Mouse (Mus musculus) hindbrain, embryonic 13.5 days (tissue): ENCODE results near the gene Rpap3. TPM values are rescaled to one million over a fixed set of nuclear protein-coding genes. Genes with fewer than 3 reads are reported as not detected.

ENCODE experiments used
- ATAC-seq: fragments of 200-750 bp; cut with Nextera tagmentation; 2 replicates; pipeline ENCODE4 v1.8.0; 2017; ENCODE audit warnings: moderate TSS enrichment; ENCODE audit not compliant: low FRiP score
- H3K27ac ChIP-seq: fragments of 300-500 bp; sonication (generic); 2 replicates; pipeline ENCODE4 v1.5.1; 2015; ENCODE audit warnings: inconsistent platforms, mild to moderate bottlenecking, moderate library complexity
- H3K27me3 ChIP-seq: fragments of 300-500 bp; sonication (generic); 2 replicates; pipeline ENCODE4 v1.6.1; 2015; ENCODE audit warnings: mild to moderate bottlenecking, inconsistent platforms
- H3K36me3 ChIP-seq: fragments of 300-500 bp; sonication (generic); 2 replicates; pipeline ENCODE4 v1.6.1; 2015; ENCODE audit warnings: mild to moderate bottlenecking, inconsistent platforms
- H3K4me1 ChIP-seq: fragments of 300-500 bp; sonication (generic); replicated peaks from 2 replicates; pipeline ENCODE4 v1.6.1; 2015; ENCODE audit warnings: inconsistent platforms
- H3K4me2 ChIP-seq: fragments of 300-500 bp; sonication (generic); 2 replicates; pipeline ENCODE4 v1.6.1; 2015; ENCODE audit warnings: inconsistent platforms, mild to moderate bottlenecking, moderate library complexity
- H3K4me3 ChIP-seq: fragments of 300-500 bp; sonication (generic); 2 replicates; pipeline ENCODE4 v1.5.1; 2015; ENCODE audit warnings: mild to moderate bottlenecking, inconsistent platforms
- H3K9ac ChIP-seq: fragments of 300-500 bp; sonication (generic); 2 replicates; pipeline ENCODE4 v1.6.1; 2015; ENCODE audit warnings: mild to moderate bottlenecking, inconsistent platforms
- H3K9me3 ChIP-seq: fragments of 300-500 bp; sonication (generic); 2 replicates; pipeline ENCODE4 v1.6.1; 2016; ENCODE audit warnings: inconsistent platforms
- WGBS: fragments of 180-500 bp; shearing (Covaris S2); methylation state at CpG from one replicate; pipeline ENCODE4 v1.1.7; 2015; 5-methylcytosine and 5-hydroxymethylcytosine counted together
- polyA plus RNA-seq: library from polyadenylated mRNA; unstranded; fragments of >200 nt; fragmentation: Nextera tagmentation; extraction: Ambion mirVana; gene quantifications from 2 replicates; pipeline ENCODE4 v1.2.1, GENCODE M21; 2015

Gene Rpap3
- polyA plus RNA-seq, 1 experiment from 2014 or later: 35.6 TPM

DNA sequence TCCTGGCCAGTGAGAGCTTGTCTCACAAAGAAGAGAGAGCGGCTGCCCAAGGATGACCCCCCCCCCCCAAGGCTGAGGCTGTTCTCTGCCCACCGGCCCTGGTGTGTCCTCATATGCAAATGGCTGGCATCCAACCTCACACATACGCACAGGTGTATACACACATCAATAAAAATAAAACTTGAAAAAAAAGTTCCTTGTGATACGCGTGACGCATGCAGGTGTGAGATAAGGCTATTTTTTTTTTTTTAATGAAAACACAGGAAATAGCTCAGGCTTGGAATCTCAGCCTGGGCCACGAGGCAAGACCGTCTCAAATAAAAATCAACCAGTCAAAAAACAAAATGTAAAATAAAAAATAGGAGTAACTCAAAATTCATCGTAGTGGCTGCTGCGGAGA, 40.7 kb upstream of the Rpap3 start:
- no peak overlapping the region for H3K27ac ChIP-seq
- no peaks in the 10 kb centered on the region for H3K36me3 ChIP-seq
- no peaks in the 10 kb centered on the region for H3K9me3 ChIP-seq
- peaks cover 43% of the 10 kb centered on the region for H3K4me1 ChIP-seq
- 0 out of 2 replicates have a peak, but pooled peaks cover 4% of the 10 kb centered on the region for H3K27me3 ChIP-seq
- H3K9ac ChIP-seq: no peak overlapping the region
- no peak overlapping the region for H3K4me3 ChIP-seq
- H3K4me2 ChIP-seq: no peak overlapping the region
- WGBS: 93% methylated on average over 10 of the region's 10 CpGs
- ATAC-seq: no peak

DNA sequence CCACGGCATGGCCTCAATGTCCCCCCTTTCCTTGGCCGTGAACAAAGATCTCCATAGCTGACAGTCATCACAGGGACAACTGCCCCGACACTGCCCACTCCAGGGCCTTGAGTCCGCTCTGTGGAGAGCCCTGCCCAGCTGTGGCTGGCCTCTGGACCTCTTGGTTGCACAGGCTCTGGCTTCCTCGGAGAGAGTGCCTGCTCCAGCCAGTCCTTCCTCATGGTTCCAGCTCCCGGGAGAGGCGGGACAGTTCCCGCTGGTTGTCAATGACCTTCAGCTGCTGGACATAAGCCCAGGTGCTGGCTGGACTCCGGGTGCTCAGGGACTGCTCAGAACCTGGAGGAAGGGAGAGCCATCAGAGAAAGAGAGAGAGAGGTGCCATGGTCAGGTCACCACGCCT, 39.7 kb upstream of the Rpap3 start:
- ATAC-seq: no peak

DNA sequence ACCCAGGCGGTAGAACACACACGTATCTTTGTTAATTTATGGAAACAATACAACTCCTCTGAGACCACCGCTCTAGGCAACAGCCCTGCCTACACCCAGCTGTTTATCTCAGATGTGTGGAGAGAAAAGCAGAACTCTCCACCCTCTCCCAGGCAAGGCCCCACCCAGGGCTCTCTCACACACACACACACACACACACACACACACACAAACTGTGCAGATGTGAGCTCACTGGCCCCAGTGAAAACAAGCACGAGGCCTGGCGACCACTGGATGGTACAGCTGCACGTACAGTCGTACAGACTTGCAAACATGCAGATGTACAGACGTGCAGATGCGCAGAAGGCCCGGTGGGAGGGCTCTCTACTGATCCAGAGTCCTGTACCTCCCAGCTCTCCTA, 39.3 kb upstream of the Rpap3 start:
- no peak overlapping the region for H3K4me2 ChIP-seq
- H3K36me3 ChIP-seq: no peaks in the 10 kb centered on the region
- H3K9ac ChIP-seq: no peak overlapping the region
- no peak overlapping the region for H3K4me3 ChIP-seq
- peak; percentile 68; the same call in 1 of the 2 replicates for ATAC-seq
- peaks cover 32% of the 10 kb centered on the region for H3K4me1 ChIP-seq
- no peaks in the 10 kb centered on the region for H3K9me3 ChIP-seq
- WGBS: 55% methylated on average over 10 of the region's 10 CpGs
- H3K27me3 ChIP-seq: 0 out of 2 replicates have a peak, but pooled peaks cover 4% of the 10 kb centered on the region
- peak overlapping the region; percentile 31 for H3K27ac ChIP-seq

More for the DNA sequence above, 39.7 kb upstream of the Rpap3 start:
- no peak overlapping the region for H3K4me3 ChIP-seq
- H3K9ac ChIP-seq: no peak overlapping the region
- 80% methylated on average over 10 of the region's 10 CpGs for WGBS
- peak overlapping the region; percentile 31 for H3K27ac ChIP-seq
- H3K36me3 ChIP-seq: no peaks in the 10 kb centered on the region
- no peak overlapping the region for H3K4me2 ChIP-seq
- 0 out of 2 replicates have a peak, but pooled peaks cover 4% of the 10 kb centered on the region for H3K27me3 ChIP-seq
- H3K4me1 ChIP-seq: peaks cover 36% of the 10 kb centered on the region
- H3K9me3 ChIP-seq: no peaks in the 10 kb centered on the region

DNA sequence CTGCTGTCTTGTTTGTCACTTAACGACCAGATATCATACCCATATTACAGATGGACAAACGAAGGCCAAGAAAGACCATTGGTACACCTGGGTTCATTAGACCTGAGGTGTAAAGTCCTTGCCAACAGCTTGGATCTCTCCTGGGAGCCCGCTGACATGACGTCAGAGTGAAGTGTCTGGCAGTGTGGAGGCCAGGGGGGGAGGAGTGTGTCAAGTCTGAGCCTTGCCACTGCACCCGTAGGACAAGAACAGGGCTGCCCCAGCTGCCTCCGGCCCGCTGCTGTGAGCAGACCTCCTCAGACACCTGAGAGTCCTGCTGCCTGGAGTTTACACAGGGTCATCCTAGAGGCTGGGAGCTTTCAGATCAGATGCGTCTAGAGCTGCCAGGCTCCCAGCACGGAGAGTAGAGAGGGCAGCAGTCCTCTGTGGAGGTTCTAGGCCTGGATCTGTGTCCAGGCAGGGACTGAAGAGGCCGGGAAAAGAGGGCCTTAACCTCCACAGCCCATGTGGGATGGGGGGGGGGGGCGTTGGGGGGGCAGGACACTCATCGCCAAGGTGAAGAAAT, 38.4 kb upstream of the Rpap3 start:
- Histone ChIP-seq H3K36me3 (no peaks in the 10 kb centered on the region), H3K27ac (0 out of 2 replicates have a peak overlapping the region, but pooled peaks have one; percentile 30), H3K4me1 (peaks cover 28% of the 10 kb centered on the region), H3K4me3 (no peak overlapping the region), H3K4me2 (no peak overlapping the region), H3K9ac (no peak overlapping the region), H3K27me3 (0 out of 2 replicates have a peak, but pooled peaks cover under 1% of the 10 kb centered on the region), H3K9me3 (no peaks in the 10 kb centered on the region)
- WGBS: 82% methylated on average over 12 of the region's 12 CpGs
- ATAC-seq: no peak

DNA sequence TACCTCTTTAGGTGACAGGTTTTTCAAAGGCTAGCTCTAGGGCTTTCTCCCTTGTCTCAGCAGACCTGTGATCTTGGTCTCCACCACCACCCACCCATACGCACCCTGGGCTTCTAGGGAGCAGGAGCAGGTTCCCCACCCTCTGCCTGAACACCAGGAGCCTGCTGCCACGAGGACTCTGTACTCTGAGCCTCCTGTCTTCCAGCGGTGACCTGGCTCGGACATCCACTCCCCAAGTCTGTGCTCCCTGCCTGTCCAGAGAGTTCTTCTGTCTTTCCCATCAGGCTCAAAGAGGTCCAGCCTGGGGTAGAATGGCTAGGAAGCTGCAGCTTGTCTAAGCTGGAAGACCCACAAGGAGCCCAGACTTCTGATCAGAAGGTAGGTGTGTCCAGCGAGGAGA, 37.6 kb upstream of the Rpap3 start:
- no peaks in the 10 kb centered on the region for H3K36me3 ChIP-seq
- H3K9me3 ChIP-seq: no peaks in the 10 kb centered on the region
- ATAC-seq: no peak
- H3K9ac ChIP-seq: no peak overlapping the region
- H3K4me2 ChIP-seq: no peak overlapping the region
- H3K4me3 ChIP-seq: no peak overlapping the region
- H3K4me1 ChIP-seq: peaks cover 24% of the 10 kb centered on the region
- no peaks in the 10 kb centered on the region for H3K27me3 ChIP-seq
- no peak overlapping the region for H3K27ac ChIP-seq
- 89% methylated on average over 5 of the region's 5 CpGs for WGBS

DNA sequence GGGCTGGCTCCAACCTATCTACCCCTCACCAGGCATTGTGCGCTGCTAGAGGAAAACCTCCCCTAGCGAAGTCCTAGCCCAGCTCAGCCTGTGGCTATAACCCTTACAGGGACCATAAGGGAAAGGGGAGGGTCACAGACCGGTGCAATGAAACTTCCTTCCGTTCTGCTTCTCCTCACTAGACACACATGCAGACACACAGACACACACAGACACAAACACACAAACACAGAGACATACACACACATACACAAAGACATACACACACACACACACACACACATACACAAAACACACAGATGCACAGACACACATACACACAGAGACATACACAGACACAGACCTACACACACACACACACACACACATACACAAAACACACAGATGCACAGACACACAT, 37.0 kb upstream of the Rpap3 start:
- H3K4me1 ChIP-seq: peaks cover 21% of the 10 kb centered on the region
- H3K9me3 ChIP-seq: no peaks in the 10 kb centered on the region
- no peaks in the 10 kb centered on the region for H3K36me3 ChIP-seq
- WGBS: 73% methylated on average over 4 of the region's 4 CpGs
- no peak overlapping the region for H3K4me3 ChIP-seq
- ATAC-seq: no peak
- no peaks in the 10 kb centered on the region for H3K27me3 ChIP-seq
- H3K4me2 ChIP-seq: no peak overlapping the region
- no peak overlapping the region for H3K9ac ChIP-seq
- 0 out of 2 replicates have a peak overlapping the region, but pooled peaks have one; percentile 4 for H3K27ac ChIP-seq

DNA sequence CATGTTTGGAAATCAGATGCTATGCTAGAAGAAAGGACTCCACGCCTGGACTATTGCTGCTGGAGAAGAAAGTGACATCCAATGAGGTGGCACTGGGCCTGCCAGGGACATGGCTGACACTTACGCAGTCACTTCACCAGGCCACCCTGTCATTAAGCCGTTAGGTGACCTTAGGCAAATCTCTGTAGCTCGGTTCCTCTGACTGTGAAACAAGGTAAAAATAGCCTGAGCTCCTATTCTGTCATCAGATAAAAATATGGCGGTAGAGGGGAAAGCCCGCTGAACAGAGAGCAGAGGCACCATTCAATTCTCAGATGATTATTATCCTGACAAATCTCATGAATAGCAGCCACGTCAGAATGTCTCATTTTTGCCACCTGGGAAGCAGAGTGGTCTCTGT, 36.4 kb upstream of the Rpap3 start:
- Histone ChIP-seq H3K36me3 (no peaks in the 10 kb centered on the region), H3K27ac (0 out of 2 replicates have a peak overlapping the region, but pooled peaks have one; percentile 4), H3K4me3 (no peak overlapping the region), H3K4me2 (no peak overlapping the region), H3K9me3 (no peaks in the 10 kb centered on the region), H3K9ac (no peak overlapping the region), H3K27me3 (no peaks in the 10 kb centered on the region), H3K4me1 (peaks cover 21% of the 10 kb centered on the region)
- WGBS: 68% methylated on average over 7 of the region's 7 CpGs
- ATAC-seq: no peak

DNA sequence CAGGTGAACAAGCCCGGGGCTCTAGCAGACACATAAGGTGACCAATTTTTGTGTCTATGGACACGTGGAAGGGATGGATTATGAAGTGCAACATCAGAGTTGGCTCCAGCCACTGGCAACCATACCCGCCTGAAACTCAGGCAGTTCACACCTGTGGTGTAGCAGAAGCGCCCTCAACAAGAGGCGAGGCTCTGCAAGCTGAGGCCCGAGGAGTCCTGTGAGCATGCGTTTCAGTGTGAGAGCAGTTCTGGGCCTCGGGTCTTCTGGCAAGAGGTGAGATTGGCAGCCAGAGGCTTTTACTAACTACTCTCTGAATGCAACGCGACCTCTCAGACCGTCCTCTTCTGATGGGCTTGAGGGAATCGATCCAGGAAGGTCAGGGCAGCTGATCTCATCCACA, 36.0 kb upstream of the Rpap3 start:
- Histone ChIP-seq H3K4me2 (no peak overlapping the region), H3K4me3 (no peak overlapping the region), H3K27ac (no peak overlapping the region), H3K4me1 (peaks cover 21% of the 10 kb centered on the region), H3K36me3 (no peaks in the 10 kb centered on the region), H3K27me3 (no peaks in the 10 kb centered on the region), H3K9me3 (no peaks in the 10 kb centered on the region), H3K9ac (no peak overlapping the region)
- ATAC-seq: no peak
- WGBS: 86% methylated on average over 12 of the region's 12 CpGs

DNA sequence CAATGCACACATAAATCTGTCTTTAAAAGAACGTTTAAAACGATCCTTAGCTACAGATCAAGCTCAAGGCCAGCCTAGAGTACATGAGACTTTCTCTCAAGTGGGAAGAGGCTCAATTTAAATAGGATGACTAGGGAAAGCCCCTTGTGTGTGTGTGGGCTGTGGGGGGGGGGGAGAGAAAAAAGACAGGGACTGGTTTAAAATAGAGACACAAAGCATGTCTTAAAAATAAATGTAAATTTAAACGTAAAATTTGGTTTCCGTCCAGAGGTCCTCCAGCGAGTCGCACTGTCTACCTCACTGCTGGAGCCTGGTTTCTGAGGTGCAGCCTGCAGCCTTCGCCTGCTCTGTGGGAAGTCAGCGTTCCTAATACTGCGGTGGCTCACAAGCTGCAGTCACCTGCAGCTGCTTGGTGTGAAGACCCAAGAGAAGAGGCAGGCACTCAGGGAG, 34.7 kb upstream of the Rpap3 start:
- Histone ChIP-seq H3K4me3 (no peak overlapping the region), H3K9me3 (no peaks in the 10 kb centered on the region), H3K9ac (no peak overlapping the region), H3K27me3 (no peaks in the 10 kb centered on the region), H3K4me1 (peaks cover 16% of the 10 kb centered on the region), H3K27ac (no peak overlapping the region), H3K4me2 (no peak overlapping the region), H3K36me3 (no peaks in the 10 kb centered on the region)
- WGBS: 89% methylated on average over 9 of the region's 9 CpGs
- ATAC-seq: no peak

DNA sequence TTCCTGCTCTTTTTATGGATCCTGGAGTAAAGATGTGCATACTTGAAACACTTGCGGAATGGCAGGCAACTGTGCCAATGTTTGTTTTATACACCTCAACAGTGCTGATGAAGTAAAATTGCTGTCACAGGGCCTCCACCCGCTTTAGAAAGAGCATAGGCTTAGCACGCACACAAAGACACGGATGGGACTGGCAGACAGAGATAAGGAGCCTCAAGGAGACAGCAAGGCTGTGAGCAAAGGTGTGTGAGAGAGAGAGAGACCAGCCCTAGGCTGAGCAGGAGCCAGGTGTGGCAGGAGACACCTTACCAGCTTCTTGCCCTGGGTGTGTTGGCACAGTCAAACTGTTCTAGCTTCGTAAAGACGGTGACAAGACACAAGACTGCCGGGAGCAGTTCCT, 33.3 kb upstream of the Rpap3 start:
- Histone ChIP-seq H3K4me1 (peaks cover 9% of the 10 kb centered on the region), H3K9ac (no peak overlapping the region), H3K9me3 (no peaks in the 10 kb centered on the region), H3K4me3 (no peak overlapping the region), H3K4me2 (no peak overlapping the region), H3K27ac (no peak overlapping the region), H3K36me3 (no peaks in the 10 kb centered on the region), H3K27me3 (no peaks in the 10 kb centered on the region)
- ATAC-seq: no peak
- 93% methylated on average over 7 of the region's 7 CpGs for WGBS

DNA sequence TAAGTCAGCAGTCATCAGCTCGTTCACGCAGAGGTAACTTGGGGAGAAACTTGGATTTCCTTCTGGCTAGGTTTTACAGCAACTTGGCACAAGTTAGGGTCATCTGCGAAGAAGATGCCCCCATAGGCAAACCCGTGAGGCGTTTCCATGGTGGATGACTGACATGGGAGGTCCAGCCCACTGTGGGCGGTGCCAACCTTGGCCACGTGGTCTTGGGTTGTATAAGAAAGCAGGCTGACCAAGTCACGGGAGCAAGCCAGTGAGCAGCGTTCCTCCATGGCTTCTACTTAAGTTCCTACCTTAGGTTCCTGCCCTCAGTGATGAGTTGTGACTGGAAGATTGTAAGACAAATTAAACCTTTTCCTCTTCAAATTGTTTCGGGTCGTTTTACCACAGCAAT, 26.4 kb upstream of the Rpap3 start:
- H3K9ac ChIP-seq: no peak overlapping the region
- ATAC-seq: no peak
- no peaks in the 10 kb centered on the region for H3K27me3 ChIP-seq
- H3K36me3 ChIP-seq: no peaks in the 10 kb centered on the region
- no peaks in the 10 kb centered on the region for H3K9me3 ChIP-seq
- WGBS: 94% methylated on average over 11 of the region's 11 CpGs
- no peak overlapping the region for H3K4me3 ChIP-seq
- no peak overlapping the region for H3K27ac ChIP-seq
- peaks cover 13% of the 10 kb centered on the region; the same call in 1 of the 2 replicates for H3K4me1 ChIP-seq
- no peak overlapping the region for H3K4me2 ChIP-seq

DNA sequence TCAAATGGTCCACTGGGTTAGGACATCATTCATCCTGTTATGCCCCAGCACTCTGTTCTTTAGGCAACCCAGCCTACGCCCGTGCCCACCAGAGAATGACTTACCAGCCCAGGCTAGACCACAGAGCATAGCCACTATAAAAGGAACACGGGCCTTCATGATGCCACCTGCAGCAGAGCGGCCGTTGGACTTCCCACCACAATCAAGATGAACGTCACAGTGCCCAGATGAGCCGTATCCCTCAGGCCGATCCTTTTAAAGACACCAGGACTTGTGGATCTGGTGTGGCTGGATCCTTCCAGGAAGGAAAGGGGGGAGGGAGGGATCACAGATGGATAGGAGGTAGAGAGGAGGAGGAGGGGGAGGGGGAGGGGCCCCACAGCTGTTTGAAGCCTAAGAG, 25.5 kb upstream of the Rpap3 start, which contains the start of gene Endou:
Endou (minus strand) TSS at position 229 of the 400 bp plus-strand sequence.
- WGBS: 96% methylated on average over 8 of the region's 8 CpGs
- no peaks in the 10 kb centered on the region for H3K9me3 ChIP-seq

DNA sequence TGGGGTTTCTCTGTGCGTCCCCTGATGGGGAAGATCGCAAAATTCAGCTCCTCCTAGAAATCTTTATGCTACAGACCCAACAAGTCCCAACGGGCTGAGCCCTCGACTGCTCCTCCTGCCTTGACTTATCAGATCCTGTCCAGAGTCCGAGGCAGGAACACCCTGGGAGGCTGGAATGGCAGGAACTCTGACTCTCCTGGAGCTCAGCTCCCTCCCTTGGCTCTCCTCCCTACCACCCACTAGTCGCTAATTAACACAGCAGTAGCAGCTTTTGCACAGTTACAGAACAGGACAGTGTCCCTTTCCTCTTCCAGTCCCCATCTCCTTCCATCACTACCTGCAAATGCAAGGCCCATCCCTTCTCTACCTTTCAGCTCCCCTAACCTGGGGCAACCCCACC, 24.7 kb upstream of the Rpap3 start:
- H3K9ac ChIP-seq: no peak overlapping the region
- H3K4me2 ChIP-seq: no peak overlapping the region
- no peaks in the 10 kb centered on the region for H3K36me3 ChIP-seq
- no peak overlapping the region for H3K4me3 ChIP-seq
- ATAC-seq: no peak
- 65% methylated on average over 6 of the region's 6 CpGs for WGBS
- no peaks in the 10 kb centered on the region for H3K9me3 ChIP-seq
- H3K27ac ChIP-seq: no peak overlapping the region
- peaks cover 13% of the 10 kb centered on the region; the same call in 1 of the 2 replicates for H3K4me1 ChIP-seq
- no peaks in the 10 kb centered on the region for H3K27me3 ChIP-seq

More for the DNA sequence above, 25.5 kb upstream of the Rpap3 start, which contains the start of gene Endou:
- H3K9ac ChIP-seq: no peak within 1 kb of the TSS
- no peak for ATAC-seq
- no peak within 1 kb of the TSS for H3K27ac ChIP-seq
- no peak within 1 kb of the TSS for H3K4me2 ChIP-seq
- H3K27me3 ChIP-seq: no peaks in the 10 kb centered on the region
- no peaks in the 10 kb centered on the region for H3K36me3 ChIP-seq
- H3K4me1 ChIP-seq: peaks cover 13% of the 10 kb centered on the region; the same call in 1 of the 2 replicates
- no peak within 1 kb of the TSS for H3K4me3 ChIP-seq
